Mouse (Mus musculus) thymus, postnatal 10 days (tissue): ENCODE results near the gene Patj.

Source experiments
- DNase-seq, 2 experiments: peaks; one replicate each; pipeline ENCODE4 v3.0.0; 2021; ENCODE audit warnings: low spot score in 2 of 2

Patj gene

GRCm38 (mm10) chr4:98726590-98727237, 331.1 kb downstream of the Patj start, which contains the start of gene L1td1:
Gene L1td1 (plus strand): TSS chr4:98726734.
- DNase-seq, result no peak

- DNase-seq, result no peak
Measured at GRCm38 (mm10) chr4:98727295-98727958, 331.8 kb downstream of the Patj start.

GRCm38 (mm10) chr4:98727959-98728347, 332.4 kb downstream of the Patj start:
- DNase-seq, result no peak

- no peak for DNase-seq
Measured at GRCm38 (mm10) chr4:98728716-98729115, 333.1 kb downstream of the Patj start.

GRCm38 (mm10) chr4:98733660-98734059, 338.1 kb downstream of the Patj start:
- no peak for DNase-seq

- no peak for DNase-seq
Measured at GRCm38 (mm10) chr4:98739753-98740152, 344.2 kb downstream of the Patj start.

GRCm38 (mm10) chr4:98743209-98743905, 347.8 kb downstream of the Patj start:
- DNase-seq, result no peak

- no peak for DNase-seq
Measured at GRCm38 (mm10) chr4:98743906-98744210, 348.3 kb downstream of the Patj start.

- no peak for DNase-seq
Measured at GRCm38 (mm10) chr4:98754456-98754855, 358.9 kb downstream of the Patj start.

- DNase-seq, result no peak
Measured at GRCm38 (mm10) chr4:98756141-98756540, 360.6 kb downstream of the Patj start.

- DNase-seq, result no peak
Measured at GRCm38 (mm10) chr4:98758012-98758821, 362.6 kb downstream of the Patj start.

GRCm38 (mm10) chr4:98758872-98759518, 363.4 kb downstream of the Patj start:
- DNase-seq, result no peak

- DNase-seq, result no peak
Measured at GRCm38 (mm10) chr4:98767134-98768133, 371.8 kb downstream of the Patj start.
